Mouse (Mus musculus) midbrain, embryonic 10.5 days (tissue): ENCODE measurements around the gene Foxo3. TPM values are rescaled to one million over a fixed set of nuclear protein-coding genes. Genes with fewer than 3 reads are reported as not detected.

Experiments
- DNase-seq: peaks from one replicate; pipeline ENCODE4 v3.0.0-alpha.2; 2017; ENCODE audit warnings: low spot score
- H3K27ac ChIP-seq: fragments of 300-500 bp; sonication (generic); replicated peaks from 2 replicates; pipeline ENCODE4 v1.5.1; 2016; ENCODE audit warnings: mild to moderate bottlenecking
- H3K27me3 ChIP-seq: fragments of 300-500 bp; sonication (generic); 2 replicates; pipeline ENCODE4 v1.6.1; 2016; ENCODE audit warnings: low read depth, mild to moderate bottlenecking; ENCODE audit not compliant: poor library complexity, severe bottlenecking
- H3K36me3 ChIP-seq: fragments of 300-500 bp; sonication (generic); 2 replicates; pipeline ENCODE4 v1.6.1; 2016; ENCODE audit warnings: mild to moderate bottlenecking, moderate library complexity
- H3K4me1 ChIP-seq: fragments of 300-500 bp; sonication (generic); 2 replicates; pipeline ENCODE4 v1.6.1; 2016
- H3K4me3 ChIP-seq: fragments of 300-500 bp; sonication (generic); 2 replicates; pipeline ENCODE4 v1.5.1; 2016; ENCODE audit warnings: mild to moderate bottlenecking, moderate library complexity
- H3K9me3 ChIP-seq: fragments of 300-500 bp; sonication (generic); replicated peaks from 2 replicates; pipeline ENCODE4 v1.6.1; 2016; ENCODE audit warnings: mild to moderate bottlenecking
- WGBS: fragments of 180-500 bp; shearing (Covaris S2); methylation state at CpG from one replicate; pipeline ENCODE4 v1.1.7; 2016; 5-methylcytosine and 5-hydroxymethylcytosine counted together
- polyA plus RNA-seq: library from polyadenylated mRNA; unstranded; fragments of >200 nt; fragmentation: Nextera tagmentation; extraction: Ambion mirVana; gene quantifications from 2 replicates; pipeline ENCODE4 v1.2.1, GENCODE M21; 2016

Foxo3 gene
- polyA plus RNA-seq, 1 experiment from 2014 or later = 2.4 TPM

GRCm38 (mm10) chr10:42244420-42245255 is 31.9 kb downstream of the Foxo3 start:
- Histone ChIP-seq H3K4me3 (no peak overlapping the region), H3K36me3 (0 out of 2 replicates have a peak, but pooled peaks cover 3% of the 10 kb centered on the region), H3K9me3 (no peaks in the 10 kb centered on the region), H3K27ac (no peak overlapping the region), H3K4me1 (peaks cover 28% of the 10 kb centered on the region), H3K27me3 (peaks cover 13% of the 10 kb centered on the region; the same call in 1 of the 2 replicates)
- no peak for DNase-seq
- 84% methylated on average over 8 of the region's 8 CpGs for WGBS

DNA sequence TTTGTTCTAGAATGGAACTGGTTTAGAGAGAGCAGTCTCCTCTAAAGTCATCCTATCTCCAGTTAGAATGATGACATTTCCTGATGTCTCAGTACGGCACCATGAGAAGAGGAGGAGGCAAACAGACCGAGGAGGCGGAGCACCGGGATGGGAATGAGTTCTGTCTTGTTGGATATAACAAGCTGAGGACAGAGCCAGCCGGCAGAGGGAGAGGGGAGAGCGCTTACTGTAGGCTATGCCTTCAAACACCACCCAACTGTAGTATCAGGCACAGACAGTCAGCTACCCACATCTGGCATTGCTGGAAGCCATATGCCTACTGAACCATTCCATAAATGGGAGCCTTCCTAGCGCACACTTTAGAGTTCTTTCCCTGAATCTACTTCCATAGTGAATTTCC is 32.6 kb downstream of the Foxo3 start:
- Histone ChIP-seq H3K9me3 (no peaks in the 10 kb centered on the region), H3K4me3 (no peak overlapping the region), H3K27ac (no peak overlapping the region), H3K36me3 (0 out of 2 replicates have a peak, but pooled peaks cover 3% of the 10 kb centered on the region), H3K27me3 (peaks cover 16% of the 10 kb centered on the region; the same call in 1 of the 2 replicates), H3K4me1 (peaks cover 28% of the 10 kb centered on the region)
- WGBS = 94% methylated on average over 7 of the region's 7 CpGs
- DNase-seq = no peak

- WGBS = 92% methylated on average over 6 of the region's 6 CpGs
- Histone ChIP-seq H3K9me3 (no peaks in the 10 kb centered on the region), H3K27me3 (peaks cover 16% of the 10 kb centered on the region; the same call in 1 of the 2 replicates)
Measured at GRCm38 (mm10) chr10:42242484-42242883, 34.1 kb downstream of the Foxo3 start.

DNA sequence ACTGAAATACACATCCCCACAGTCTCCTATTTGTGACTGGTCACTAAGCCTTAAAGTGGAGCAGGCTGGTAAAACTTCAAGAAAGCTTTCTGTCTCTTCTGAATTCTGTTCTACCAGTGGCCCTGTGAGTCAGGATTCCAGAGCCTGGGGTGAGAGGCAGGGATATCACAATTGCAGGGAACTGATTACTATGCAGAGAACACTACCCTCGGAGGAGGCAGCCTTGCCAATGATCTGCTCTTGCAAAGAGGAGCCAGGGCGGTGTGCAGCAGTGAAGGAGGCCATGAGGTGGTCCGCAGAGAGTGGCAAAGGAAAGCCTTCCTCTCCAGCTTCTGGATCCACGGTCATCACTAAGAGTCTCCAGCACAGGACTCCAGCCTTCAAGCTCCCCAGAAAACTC is 34.8 kb downstream of the Foxo3 start:
- no peak for DNase-seq
- Histone ChIP-seq H3K4me1 (peaks cover 23% of the 10 kb centered on the region), H3K27me3 (peaks cover 16% of the 10 kb centered on the region; the same call in 1 of the 2 replicates), H3K4me3 (no peak overlapping the region), H3K27ac (no peak overlapping the region), H3K36me3 (0 out of 2 replicates have a peak, but pooled peaks cover 3% of the 10 kb centered on the region), H3K9me3 (no peaks in the 10 kb centered on the region)
- WGBS = 76% methylated on average over 4 of the region's 4 CpGs

More at GRCm38 (mm10) chr10:42242484-42242883, 34.1 kb downstream of the Foxo3 start:
- no peak for DNase-seq
- Histone ChIP-seq H3K4me3 (no peak overlapping the region), H3K27ac (no peak overlapping the region), H3K4me1 (peaks cover 23% of the 10 kb centered on the region), H3K36me3 (0 out of 2 replicates have a peak, but pooled peaks cover 3% of the 10 kb centered on the region)

DNA sequence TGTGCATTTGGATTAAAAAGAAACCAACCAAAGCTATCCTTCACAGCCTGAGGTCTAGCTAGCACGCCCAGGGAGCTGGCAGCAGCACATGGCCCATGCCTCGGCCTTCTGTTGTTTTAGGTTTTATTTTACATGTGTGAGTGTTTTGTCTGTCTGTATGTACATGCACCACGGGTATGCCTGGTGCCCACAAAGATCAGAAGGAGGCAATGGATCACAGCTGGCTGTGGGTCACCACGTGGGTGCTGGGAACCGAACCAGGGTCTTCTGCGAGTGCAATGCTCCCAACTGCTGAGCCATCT is 36.8 kb downstream of the Foxo3 start:
- Histone ChIP-seq H3K36me3 (0 out of 2 replicates have a peak, but pooled peaks cover 3% of the 10 kb centered on the region), H3K4me3 (no peak overlapping the region), H3K27me3 (peaks cover 16% of the 10 kb centered on the region; the same call in 1 of the 2 replicates), H3K4me1 (peaks cover 23% of the 10 kb centered on the region), H3K27ac (no peak overlapping the region), H3K9me3 (no peaks in the 10 kb centered on the region)
- DNase-seq = no peak
- 96% methylated on average over 6 of the region's 6 CpGs for WGBS

- no peak for DNase-seq
- WGBS = 85% methylated on average over 15 of the region's 15 CpGs
- peaks cover 23% of the 10 kb centered on the region for H3K4me1 ChIP-seq
- H3K27ac ChIP-seq = no peak overlapping the region
- H3K27me3 ChIP-seq = peaks cover 16% of the 10 kb centered on the region; the same call in 1 of the 2 replicates
- no peaks in the 10 kb centered on the region for H3K9me3 ChIP-seq
- 0 out of 2 replicates have a peak, but pooled peaks cover 3% of the 10 kb centered on the region for H3K36me3 ChIP-seq
- H3K4me3 ChIP-seq = no peak overlapping the region
Measured at GRCm38 (mm10) chr10:42238923-42239809, 37.4 kb downstream of the Foxo3 start.

DNA sequence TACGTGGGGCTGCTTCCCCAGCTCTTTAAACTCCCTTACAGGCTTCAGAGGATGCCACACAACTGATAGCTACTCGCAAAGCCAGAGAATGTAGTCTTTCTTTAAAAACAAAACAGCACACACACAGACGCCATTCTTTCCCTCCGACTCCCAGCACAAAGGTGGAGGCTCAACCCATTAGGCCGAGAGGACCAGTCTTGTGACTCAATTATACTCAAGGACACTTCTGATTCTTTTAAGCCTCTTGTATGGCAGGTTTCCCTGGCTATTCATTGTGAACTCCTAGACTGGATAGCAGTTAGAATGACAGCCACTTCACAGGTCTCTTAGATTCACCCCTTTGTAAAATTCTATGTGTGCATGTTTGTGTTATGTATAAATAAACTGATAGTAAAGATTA is 38.3 kb downstream of the Foxo3 start:
- no peak for DNase-seq
- 47% methylated on average over 5 of the region's 5 CpGs for WGBS
- no peaks in the 10 kb centered on the region for H3K9me3 ChIP-seq
- H3K4me1 ChIP-seq = peaks cover 23% of the 10 kb centered on the region
- H3K27me3 ChIP-seq = peaks cover 16% of the 10 kb centered on the region; the same call in 1 of the 2 replicates
- H3K4me3 ChIP-seq = no peak overlapping the region
- no peak overlapping the region for H3K27ac ChIP-seq
- 0 out of 2 replicates have a peak, but pooled peaks cover 3% of the 10 kb centered on the region for H3K36me3 ChIP-seq

GRCm38 (mm10) chr10:42237556-42237955 is 39.0 kb downstream of the Foxo3 start:
- DNase-seq = no peak
- Histone ChIP-seq H3K4me1 (peaks cover 23% of the 10 kb centered on the region), H3K36me3 (0 out of 2 replicates have a peak, but pooled peaks cover 3% of the 10 kb centered on the region), H3K27me3 (peaks cover 16% of the 10 kb centered on the region; the same call in 1 of the 2 replicates), H3K9me3 (no peaks in the 10 kb centered on the region), H3K4me3 (no peak overlapping the region), H3K27ac (no peak overlapping the region)
- WGBS = 94% methylated on average over 4 of the region's 4 CpGs

DNA sequence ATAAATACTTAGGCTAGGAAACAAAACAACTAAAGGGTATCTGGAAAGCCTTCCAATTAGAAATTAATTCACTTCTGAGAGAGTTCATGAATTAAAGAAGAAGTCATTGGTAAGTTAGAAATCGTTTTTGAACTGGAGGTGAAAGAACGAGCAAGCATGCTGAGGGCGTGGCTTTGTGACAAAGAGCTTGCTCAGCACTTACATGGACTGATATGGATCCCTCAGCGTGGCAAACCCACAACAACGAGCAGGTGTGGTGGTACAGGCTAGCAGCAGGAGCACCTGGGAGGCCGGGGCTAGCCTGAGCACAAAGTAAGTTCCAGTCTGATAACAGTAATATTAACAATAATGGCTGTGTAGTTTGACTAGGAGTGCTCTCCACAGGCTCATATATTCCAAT is 41.2 kb downstream of the Foxo3 start:
- WGBS = 88% methylated on average over 6 of the region's 6 CpGs
- H3K36me3 ChIP-seq = 0 out of 2 replicates have a peak, but pooled peaks cover 3% of the 10 kb centered on the region
- H3K9me3 ChIP-seq = no peaks in the 10 kb centered on the region
- no peak overlapping the region for H3K27ac ChIP-seq
- DNase-seq = no peak
- no peak overlapping the region for H3K4me3 ChIP-seq
- H3K27me3 ChIP-seq = peaks cover 9% of the 10 kb centered on the region; the same call in 1 of the 2 replicates
- H3K4me1 ChIP-seq = peaks cover 19% of the 10 kb centered on the region

DNA sequence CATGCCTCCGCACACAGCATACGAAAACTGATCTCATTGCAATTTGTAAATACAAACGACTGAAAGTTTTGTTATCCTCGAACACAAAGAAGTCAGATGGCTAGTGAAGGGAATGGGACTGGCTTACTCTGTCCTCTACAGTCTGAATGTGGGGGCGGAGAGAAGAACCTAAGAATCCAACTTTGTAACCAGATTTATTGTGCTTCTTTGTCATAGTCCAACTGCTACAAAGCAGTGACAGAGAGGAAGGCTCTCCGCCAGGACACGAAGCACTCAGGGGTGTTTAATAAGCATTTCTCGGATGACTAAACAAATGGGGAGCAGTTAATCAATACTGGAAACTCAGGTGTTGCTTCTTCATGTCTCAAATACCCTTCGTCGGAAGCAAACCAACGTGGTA is 43.6 kb downstream of the Foxo3 start:
- 82% methylated on average over 11 of the region's 11 CpGs for WGBS

GRCm38 (mm10) chr10:42231847-42232246 is 44.7 kb downstream of the Foxo3 start:
- DNase-seq = no peak
- Histone ChIP-seq H3K4me1 (0 out of 2 replicates have a peak, but pooled peaks cover 3% of the 10 kb centered on the region), H3K36me3 (no peaks in the 10 kb centered on the region), H3K9me3 (no peaks in the 10 kb centered on the region), H3K27me3 (no peaks in the 10 kb centered on the region; the same call in 1 of the 2 replicates), H3K27ac (no peak overlapping the region), H3K4me3 (no peak overlapping the region)
- 90% methylated on average over 8 of the region's 8 CpGs for WGBS

More for the DNA sequence above, 43.6 kb downstream of the Foxo3 start:
- no peaks in the 10 kb centered on the region; the same call in 1 of the 2 replicates for H3K27me3 ChIP-seq
- no peaks in the 10 kb centered on the region for H3K9me3 ChIP-seq
- H3K36me3 ChIP-seq = no peaks in the 10 kb centered on the region
- no peak for DNase-seq
- H3K4me3 ChIP-seq = no peak overlapping the region
- H3K27ac ChIP-seq = no peak overlapping the region
- 0 out of 2 replicates have a peak, but pooled peaks cover 3% of the 10 kb centered on the region for H3K4me1 ChIP-seq

DNA sequence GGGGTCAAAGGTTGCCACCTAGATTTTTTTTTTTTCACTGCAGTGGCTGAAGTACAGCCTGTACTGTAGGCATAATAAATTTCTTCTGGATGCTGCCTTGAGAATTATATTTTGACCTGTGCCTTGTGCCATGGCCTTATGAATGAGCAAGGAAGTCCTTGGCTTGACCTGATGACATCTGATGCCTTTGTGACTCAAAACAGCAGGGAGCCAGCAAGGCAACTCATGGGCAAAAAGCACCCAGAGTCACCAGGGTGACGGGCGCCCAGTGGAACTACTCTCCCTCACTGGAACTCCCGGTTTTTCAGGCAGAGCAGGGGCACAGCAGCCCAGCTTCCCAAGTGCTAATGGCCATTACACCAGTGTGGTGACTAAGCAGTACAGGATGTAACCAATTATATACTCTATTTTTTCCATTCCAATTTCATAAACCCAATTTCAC is 45.4 kb downstream of the Foxo3 start:
- Histone ChIP-seq H3K36me3 (no peaks in the 10 kb centered on the region), H3K27me3 (no peaks in the 10 kb centered on the region), H3K4me3 (no peak overlapping the region), H3K27ac (no peak overlapping the region), H3K4me1 (0 out of 2 replicates have a peak, but pooled peaks cover 3% of the 10 kb centered on the region), H3K9me3 (no peaks in the 10 kb centered on the region)
- DNase-seq = no peak
- WGBS = 78% methylated on average over 3 of the region's 3 CpGs
